31 mouse cellular contexts compared by ENCODE assay signal in genomic region chr9:40155118-40155644, GRCm38 (mm10). TPM values are rescaled to one million over a fixed set of nuclear protein-coding genes. Genes with fewer than 3 reads are reported as not detected.
"Had no signal": no experiment of that assay in that cellular context is flagged by ENCODE, and none has a peak within 500 bp of the region (broad histone marks: within the 10 kb centered on the region; RNA-seq: fewer than 3 reads in every experiment).

No protein-coding gene starts in this region.

- H3K27ac ChIP-seq: left cerebral cortex, adult 2 months; limb, embryonic 15.5 days; liver, embryonic 14.5 days; macrophage; midbrain, embryonic 10.5 days; midbrain, embryonic 13.5 days; neural tube, embryonic 12.5 days; neural tube, embryonic 15.5 days; stomach, postnatal 0 days had no signal

- H3K9ac ChIP-seq: limb, embryonic 15.5 days; liver, embryonic 14.5 days; liver, postnatal 0 days; lung, embryonic 14.5 days; midbrain, embryonic 13.5 days; neural tube, embryonic 12.5 days; neural tube, embryonic 15.5 days had no signal

- H3K4me3 ChIP-seq: left cerebral cortex, adult 2 months; limb, embryonic 15.5 days; megakaryocyte, embryonic 14.5 days; midbrain, embryonic 10.5 days; midbrain, embryonic 13.5 days; neural tube, embryonic 12.5 days; neural tube, embryonic 15.5 days had no signal

- H3K36me3 ChIP-seq: limb, embryonic 15.5 days; midbrain, embryonic 10.5 days; midbrain, embryonic 13.5 days; neural tube, embryonic 12.5 days; neural tube, embryonic 15.5 days had no signal

- ATAC-seq: inflammation-experienced regulatory T-cells, adult 6 months; intestine, embryonic 16.5 days; liver, postnatal 0 days; lung, postnatal 0 days; midbrain, embryonic 13.5 days had no signal

- DNase-seq: kidney, adult 18-20 months; kidney, postnatal 25 days; layer of hippocampus, postnatal 36 days; liver, postnatal 0 days; lung, embryonic 14.5 days; right cerebral cortex, adult 18-20 months; right cerebral cortex, postnatal 14 days; right cerebral cortex, postnatal 4 days; thymus, adult 2 months; thymus, postnatal 14 days; thymus, postnatal 4 days had no signal

- H3K4me2 ChIP-seq: limb, embryonic 15.5 days; liver, embryonic 11.5 days; lung, embryonic 14.5 days; midbrain, embryonic 13.5 days; neural tube, embryonic 12.5 days; neural tube, embryonic 15.5 days had no signal

- H3K9me3 ChIP-seq: limb, embryonic 15.5 days; megakaryocyte, embryonic 14.5 days; midbrain, embryonic 10.5 days; midbrain, embryonic 13.5 days; neural tube, embryonic 12.5 days; neural tube, embryonic 15.5 days had no signal

- H3K4me1 ChIP-seq: limb, embryonic 15.5 days; megakaryocyte, embryonic 14.5 days; midbrain, embryonic 10.5 days; midbrain, embryonic 13.5 days; neural tube, embryonic 12.5 days; neural tube, embryonic 15.5 days had no signal

- H3K27me3 ChIP-seq: limb, embryonic 15.5 days; megakaryocyte, embryonic 14.5 days; midbrain, embryonic 13.5 days; neural tube, embryonic 12.5 days; neural tube, embryonic 15.5 days had no signal

RNA-seq across cellular contexts. Expression of gene Tmem225, which starts 7.3 kb away (rescaled TPM):
- total RNA-seq: layer of hippocampus, adult 8-10 months; layer of hippocampus, postnatal 10 days; layer of hippocampus, postnatal 36 days; left cerebral cortex, adult 2 months; left cerebral cortex, postnatal 10 days; left cerebral cortex, postnatal 36 days; midbrain, postnatal 0 days had no signal
- polyA plus RNA-seq: inflammation-experienced regulatory T-cells, adult 6 months; intestine, embryonic 16.5 days; limb, embryonic 15.5 days; liver, embryonic 11.5 days; liver, embryonic 14.5 days; liver, postnatal 0 days; lung, embryonic 14.5 days; lung, postnatal 0 days; macrophage; midbrain, embryonic 10.5 days; midbrain, embryonic 13.5 days; midbrain, postnatal 0 days; neural tube, embryonic 12.5 days; neural tube, embryonic 15.5 days; stomach, embryonic 14.5 days; stomach, postnatal 0 days; thymus, adult 2 months had no signal

RNA-seq across cellular contexts. Expression of gene Olfr985, which starts 25.2 kb away (rescaled TPM):
- total RNA-seq: layer of hippocampus, adult 8-10 months; layer of hippocampus, postnatal 10 days; layer of hippocampus, postnatal 36 days; left cerebral cortex, adult 2 months; left cerebral cortex, postnatal 10 days; left cerebral cortex, postnatal 36 days; midbrain, postnatal 0 days had no signal
- polyA plus RNA-seq: inflammation-experienced regulatory T-cells, adult 6 months; intestine, embryonic 16.5 days; limb, embryonic 15.5 days; liver, embryonic 11.5 days; liver, embryonic 14.5 days; liver, postnatal 0 days; lung, embryonic 14.5 days; lung, postnatal 0 days; macrophage; midbrain, embryonic 10.5 days; midbrain, embryonic 13.5 days; midbrain, postnatal 0 days; neural tube, embryonic 12.5 days; neural tube, embryonic 15.5 days; stomach, embryonic 14.5 days; stomach, postnatal 0 days; thymus, adult 2 months had no signal

RNA-seq across cellular contexts. Expression of gene Olfr986, which starts 25.5 kb away (rescaled TPM):
- total RNA-seq: layer of hippocampus, postnatal 10 days; layer of hippocampus, postnatal 36 days; left cerebral cortex, postnatal 10 days; left cerebral cortex, postnatal 36 days; midbrain, postnatal 0 days had no signal
- polyA plus RNA-seq: inflammation-experienced regulatory T-cells, adult 6 months; intestine, embryonic 16.5 days; limb, embryonic 15.5 days; liver, embryonic 11.5 days; liver, embryonic 14.5 days; liver, postnatal 0 days; lung, embryonic 14.5 days; lung, postnatal 0 days; macrophage; midbrain, embryonic 10.5 days; midbrain, postnatal 0 days; neural tube, embryonic 12.5 days; stomach, embryonic 14.5 days; stomach, postnatal 0 days; thymus, adult 2 months had no signal

RNA-seq across cellular contexts. Expression of gene Olfr984, which starts 41.2 kb away (rescaled TPM):
- total RNA-seq: layer of hippocampus, postnatal 36 days; left cerebral cortex, adult 2 months; left cerebral cortex, postnatal 10 days; left cerebral cortex, postnatal 36 days; midbrain, postnatal 0 days had no signal
- polyA plus RNA-seq: inflammation-experienced regulatory T-cells, adult 6 months; intestine, embryonic 16.5 days; limb, embryonic 15.5 days; liver, embryonic 11.5 days; liver, embryonic 14.5 days; liver, postnatal 0 days; lung, embryonic 14.5 days; lung, postnatal 0 days; macrophage; midbrain, embryonic 10.5 days; midbrain, embryonic 13.5 days; midbrain, postnatal 0 days; neural tube, embryonic 12.5 days; neural tube, embryonic 15.5 days; stomach, embryonic 14.5 days; stomach, postnatal 0 days; thymus, adult 2 months had no signal
